Mouse (Mus musculus) embryo, embryonic 9.5 days (tissue): ENCODE measurements around the gene Smc3.
"Not testable (repeated sequence)": the region's sequence is repeated elsewhere in the genome, so short reads cannot be mapped to it uniquely, and the experiment has no call there.

Experiments
- DNase-seq: peaks from one replicate; pipeline ENCODE4 v3.0.0-alpha.2; 2017; ENCODE audit errors: extremely low spot score

Smc3 gene

DNA sequence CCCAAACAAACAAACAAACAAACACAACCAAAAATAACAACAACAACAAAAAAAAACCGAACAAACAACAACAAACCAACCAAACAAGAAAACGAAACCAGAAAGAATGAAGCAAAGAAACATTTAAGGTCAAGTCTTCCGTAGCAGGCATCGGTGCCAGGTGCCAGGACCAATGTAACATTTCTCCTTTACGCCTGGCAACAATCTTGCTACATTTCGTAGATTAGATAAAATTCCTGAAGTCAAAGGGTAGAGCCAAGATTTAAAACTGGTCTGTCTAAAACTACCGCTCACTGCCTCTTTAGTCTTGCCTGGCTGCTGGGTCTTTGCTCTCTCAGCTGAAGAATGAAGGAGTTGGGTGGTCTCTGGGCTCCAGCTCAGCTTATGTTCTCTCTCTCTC lies 24.1 kb upstream of the Smc3 start:
- no peak for DNase-seq

DNA sequence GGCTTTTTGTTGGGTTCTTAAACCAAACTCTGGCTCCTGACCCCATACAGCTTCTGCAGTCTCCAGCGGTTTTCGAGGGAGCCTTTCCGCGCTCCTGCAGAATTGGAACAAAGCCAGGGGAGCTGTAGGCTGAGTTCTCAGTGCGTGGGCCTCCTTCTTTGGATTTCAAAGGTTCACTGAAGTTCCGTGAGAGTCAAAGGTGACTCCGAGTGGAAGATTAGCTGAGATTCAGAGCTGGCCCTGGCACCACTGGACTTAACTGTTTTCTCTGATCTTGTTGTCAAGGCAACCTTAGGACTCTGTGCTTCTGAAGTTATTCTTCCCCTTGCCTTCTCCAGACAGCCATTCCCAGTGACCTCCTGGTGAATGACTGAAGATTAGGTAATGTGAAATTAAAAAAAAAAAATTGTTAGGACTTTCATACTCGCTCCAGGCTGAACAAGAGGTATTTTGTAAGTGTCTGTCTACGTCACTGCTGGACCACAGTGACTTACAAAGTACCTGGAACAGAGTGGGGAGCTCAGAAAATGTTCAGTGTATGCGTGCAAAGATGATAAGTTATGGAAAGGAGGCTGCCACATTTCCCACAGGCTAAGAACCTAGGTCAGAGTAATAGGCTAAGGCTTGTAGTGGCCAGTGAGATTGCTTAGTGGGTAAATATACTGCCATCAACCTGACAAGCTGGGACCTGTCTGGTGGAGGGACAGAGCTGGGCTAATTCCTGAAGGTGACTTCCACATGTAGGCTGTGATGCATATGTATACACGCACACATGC lies 23.0 kb upstream of the Smc3 start:
- DNase-seq: no peak

DNA sequence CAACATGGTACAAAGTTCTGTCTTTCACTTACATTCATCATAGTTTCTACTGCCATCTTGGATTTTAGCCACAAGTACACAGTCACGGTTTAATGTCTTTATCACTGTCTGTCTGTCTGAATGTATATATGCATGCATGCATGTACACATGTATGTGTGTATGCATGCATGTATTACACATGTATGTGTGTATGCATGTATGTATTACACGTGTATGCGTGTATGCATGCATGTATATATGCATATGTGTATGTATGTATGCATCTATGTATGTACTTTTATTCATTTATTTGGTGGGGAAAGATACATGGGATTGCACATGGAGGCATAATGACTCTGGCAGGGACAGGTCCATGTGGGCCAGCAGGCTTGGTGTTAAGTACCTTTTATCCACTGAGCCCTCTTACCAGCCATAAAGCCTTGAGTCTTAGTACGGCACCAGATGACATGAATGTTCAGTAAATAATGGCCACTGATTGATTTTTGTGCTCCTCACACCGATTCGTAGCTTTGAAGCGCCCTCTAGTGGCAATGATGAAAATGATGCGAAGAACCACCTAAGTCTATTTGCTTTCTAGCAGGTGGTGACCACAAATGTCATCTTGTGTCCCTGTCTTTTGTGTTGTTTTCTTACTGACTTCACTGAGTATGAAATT lies 21.5 kb upstream of the Smc3 start:
- peak; percentile 74 for DNase-seq

DNA sequence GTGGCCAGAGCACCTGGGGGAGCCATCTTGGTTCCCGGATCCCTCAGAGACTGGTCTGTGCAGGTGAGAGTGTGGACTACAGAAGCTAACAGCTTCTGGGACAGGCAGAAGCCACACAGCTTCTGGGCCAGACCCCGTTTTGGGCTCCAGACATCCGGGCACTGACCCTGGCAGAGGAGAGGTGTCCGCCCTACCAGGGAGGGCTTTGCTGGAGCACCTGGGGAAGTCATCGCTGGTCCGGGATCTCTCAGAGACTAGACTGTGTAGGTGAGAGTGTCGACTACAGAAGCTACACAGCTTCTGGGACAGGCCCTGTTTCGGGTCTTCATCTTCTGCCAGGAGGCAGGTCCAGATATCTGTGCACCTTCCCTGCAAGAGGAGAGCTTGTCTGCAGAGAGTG lies 19.9 kb upstream of the Smc3 start:
- not testable (repeated sequence) for DNase-seq

DNA sequence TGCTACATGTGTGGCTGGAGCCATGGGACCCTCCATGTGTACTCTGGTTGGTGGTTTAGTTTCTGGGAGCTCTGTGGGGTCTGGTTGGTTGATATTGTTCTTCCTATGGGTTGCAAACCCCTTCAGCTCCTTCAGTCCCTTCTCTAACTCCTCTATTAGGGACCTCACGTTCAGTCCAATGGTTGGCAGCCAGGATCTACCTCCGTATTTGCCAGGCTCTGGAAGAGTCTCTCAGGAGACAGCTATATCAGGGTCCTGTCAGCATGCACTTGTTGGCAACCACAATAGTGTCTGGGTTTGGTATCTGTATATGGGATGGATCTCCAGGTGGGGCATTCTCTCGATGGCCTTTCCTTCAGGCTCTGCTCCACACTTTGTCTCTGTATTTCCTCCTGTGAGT lies 12.5 kb upstream of the Smc3 start:
- not testable (repeated sequence) for DNase-seq

DNA sequence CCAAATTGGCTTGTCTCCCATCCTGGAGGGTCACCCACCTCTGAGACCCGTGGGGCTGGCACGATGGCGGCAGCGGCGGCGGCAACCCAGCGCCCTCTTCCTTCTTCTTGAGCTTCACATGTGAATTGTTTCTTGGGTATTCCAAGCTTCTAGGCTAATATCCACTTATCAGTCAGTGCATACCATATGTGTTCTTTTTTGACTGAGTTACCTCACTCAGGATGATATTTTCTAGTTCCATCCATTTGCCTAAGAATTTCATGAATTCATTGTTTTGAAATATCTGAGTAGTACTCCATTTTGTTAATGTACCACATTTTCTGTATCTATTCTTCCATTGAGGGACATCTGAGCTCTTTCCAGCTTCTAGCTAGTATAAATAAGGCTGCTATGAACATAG lies 11.2 kb upstream of the Smc3 start, which contains the start of gene Nutf2-ps1:
Gene Nutf2-ps1, minus strand, starts transcription at position 101 of the 400 bp plus-strand sequence.
- not testable (repeated sequence) for DNase-seq

DNA sequence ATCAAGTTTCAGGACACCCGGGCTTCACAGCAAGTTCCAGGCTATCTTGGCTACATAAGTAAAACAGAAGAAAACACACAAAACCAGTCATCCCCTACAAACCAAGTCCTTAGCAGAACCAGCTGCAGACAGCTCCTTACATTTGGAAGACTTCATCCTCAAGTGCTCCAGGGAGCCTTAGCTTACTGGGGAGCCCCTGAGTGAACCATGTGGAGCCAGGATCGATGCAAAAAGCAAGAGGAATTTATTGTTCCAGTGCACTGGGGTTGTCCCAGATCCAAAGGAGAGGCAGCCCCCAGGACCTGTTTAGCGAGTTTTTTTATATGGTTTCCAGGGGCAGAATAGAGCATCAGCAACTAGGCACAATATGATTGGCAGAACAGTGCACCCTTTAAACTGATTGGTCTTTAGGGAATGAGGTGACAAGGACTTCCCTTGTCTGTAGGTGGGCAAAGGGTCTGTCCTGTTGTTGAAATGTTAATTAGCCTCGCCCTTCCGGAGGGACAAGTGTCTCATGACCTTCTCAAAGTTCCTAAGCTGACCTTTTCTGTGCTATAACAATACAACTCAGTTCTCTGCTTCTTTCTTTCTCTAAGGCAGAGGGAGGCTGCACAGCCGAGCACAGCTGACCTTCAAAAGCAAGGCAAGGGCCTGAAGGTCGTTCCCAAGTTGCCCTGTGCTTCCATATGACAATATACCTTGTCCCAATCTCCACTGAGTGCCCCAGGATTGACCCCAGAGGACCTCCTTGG lies 3.3 kb upstream of the Smc3 start:
- DNase-seq: no peak

DNA sequence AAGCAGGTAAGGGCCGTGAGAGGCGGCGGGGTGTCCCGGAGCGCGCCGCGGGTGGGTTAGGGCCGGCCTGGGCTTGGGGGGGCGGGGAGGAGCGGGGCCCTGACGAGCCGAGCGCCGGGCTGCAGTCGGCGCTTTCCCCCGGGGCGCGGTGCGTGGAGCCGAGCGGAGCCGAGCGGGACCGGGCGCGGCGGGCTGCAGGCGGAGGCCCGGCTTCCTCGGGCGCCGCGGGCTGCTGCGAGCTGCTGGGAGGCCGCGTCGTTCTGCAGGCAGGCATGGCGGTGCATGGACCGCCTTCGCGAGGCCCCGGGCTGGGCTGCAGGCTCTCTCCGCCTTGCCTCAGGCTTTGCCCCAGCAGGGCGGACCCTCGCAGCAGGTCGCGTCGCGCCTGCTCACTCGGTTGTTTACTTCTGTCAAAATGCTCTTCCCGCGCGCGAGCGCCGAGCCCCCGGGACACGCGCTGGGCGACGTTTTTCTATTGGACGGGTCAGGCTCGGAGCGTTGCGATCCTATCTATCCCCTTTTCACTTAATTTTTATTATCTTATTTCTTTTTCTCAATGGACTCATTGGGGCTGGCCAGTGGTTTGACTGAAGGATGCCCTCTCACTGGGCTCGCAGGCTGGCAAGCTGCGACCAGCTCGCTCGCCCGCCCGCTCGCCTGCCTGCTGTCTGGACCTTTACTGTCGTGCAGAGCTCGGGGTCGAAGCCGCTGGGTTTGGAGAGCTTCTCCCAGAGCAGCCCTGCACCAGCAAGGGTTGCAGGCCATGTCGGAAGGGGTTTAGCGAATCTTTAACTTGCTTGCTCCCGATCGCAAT lies 558 bp downstream of the Smc3 start:
- peak; percentile 43 for DNase-seq

DNA sequence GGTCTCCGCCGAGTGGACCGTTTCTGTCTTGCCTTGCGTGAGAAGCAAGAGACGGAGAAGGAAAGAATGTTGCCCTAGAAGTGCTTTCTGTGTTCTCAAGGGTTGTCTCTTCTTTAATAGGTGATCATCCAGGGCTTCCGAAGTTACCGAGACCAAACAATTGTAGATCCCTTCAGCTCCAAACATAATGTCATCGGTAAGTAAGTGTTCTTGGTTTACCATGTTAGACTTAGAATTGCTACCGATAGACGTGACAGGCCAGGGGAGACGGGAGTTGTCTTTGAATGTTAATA lies 1.1 kb downstream of the Smc3 start:
- no peak for DNase-seq

DNA sequence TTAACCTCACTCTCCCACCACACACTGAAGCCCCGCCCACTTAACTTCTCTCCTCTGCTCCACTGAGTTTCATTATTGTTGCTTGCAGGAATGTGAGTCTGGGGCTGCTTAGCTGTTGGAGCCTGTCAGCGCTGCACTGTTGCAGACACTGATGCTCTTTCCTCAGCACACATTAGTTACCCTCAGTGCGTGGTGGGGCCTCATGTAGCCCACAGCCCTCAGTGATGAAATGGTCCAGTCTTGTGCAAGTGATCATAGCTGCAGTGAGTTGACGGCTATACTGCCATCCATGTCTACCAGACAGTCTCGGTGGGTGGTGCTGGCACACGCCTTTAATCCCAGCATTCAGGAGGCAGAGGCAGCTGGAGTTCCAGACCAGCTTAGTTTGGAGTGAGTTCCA lies 8.7 kb downstream of the Smc3 start:
- no peak for DNase-seq

DNA sequence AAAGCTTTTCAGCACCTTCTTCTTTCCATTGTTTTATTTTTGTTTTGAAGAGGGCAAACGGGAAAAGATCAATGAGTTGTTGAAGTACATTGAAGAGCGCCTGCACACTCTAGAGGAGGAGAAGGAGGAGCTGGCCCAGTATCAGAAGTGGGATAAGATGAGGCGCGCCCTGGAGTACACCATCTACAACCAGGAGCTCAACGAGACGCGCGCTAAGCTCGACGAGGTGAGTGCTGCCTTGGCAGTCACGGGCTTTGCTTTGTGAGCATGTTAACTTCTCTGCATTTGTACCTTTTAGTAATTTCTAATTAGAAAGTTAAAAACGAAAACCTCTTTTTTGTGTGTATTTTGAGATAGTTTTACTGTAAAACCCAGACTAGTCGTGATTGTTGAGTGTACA lies 21.5 kb downstream of the Smc3 start:
- DNase-seq: no peak

DNA sequence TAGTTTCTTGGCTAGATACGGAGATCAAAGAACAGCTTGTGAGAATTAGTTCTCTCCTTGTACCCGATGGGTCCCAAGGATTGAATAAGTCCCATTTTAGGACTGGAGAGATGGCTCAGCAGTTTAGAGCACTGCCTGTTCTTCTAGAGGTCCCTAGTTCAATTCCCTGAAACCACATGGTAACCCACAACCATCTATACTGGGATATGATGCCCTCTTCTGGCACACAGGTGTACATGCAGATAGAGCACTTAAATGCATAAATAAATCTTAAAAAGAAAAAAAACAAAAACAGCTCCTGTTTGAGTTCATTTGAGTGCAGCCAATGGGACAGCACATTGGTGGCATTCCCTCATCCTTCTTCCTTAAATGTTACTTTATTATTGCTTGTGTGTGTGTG lies 37.8 kb downstream of the Smc3 start:
- no peak for DNase-seq

DNA sequence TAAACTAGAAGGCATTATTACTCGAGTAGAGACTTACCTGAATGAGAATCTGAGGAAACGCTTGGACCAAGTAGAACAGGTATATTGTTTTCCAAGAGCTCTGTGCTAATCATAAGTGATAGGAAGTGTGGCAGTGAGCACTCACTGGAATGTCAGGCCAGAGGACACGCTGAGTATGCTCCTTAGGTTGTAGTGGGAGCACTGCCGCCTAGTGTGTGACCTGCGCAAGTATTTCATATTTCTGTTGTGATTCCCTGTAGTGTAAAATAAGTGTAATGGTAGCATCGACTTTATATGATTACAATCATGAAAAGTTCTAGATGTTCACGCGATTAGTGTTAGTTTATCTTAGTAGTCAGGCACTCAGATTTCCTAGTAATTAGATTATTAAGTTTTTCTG lies 38.5 kb downstream of the Smc3 start:
- no peak for DNase-seq

DNA sequence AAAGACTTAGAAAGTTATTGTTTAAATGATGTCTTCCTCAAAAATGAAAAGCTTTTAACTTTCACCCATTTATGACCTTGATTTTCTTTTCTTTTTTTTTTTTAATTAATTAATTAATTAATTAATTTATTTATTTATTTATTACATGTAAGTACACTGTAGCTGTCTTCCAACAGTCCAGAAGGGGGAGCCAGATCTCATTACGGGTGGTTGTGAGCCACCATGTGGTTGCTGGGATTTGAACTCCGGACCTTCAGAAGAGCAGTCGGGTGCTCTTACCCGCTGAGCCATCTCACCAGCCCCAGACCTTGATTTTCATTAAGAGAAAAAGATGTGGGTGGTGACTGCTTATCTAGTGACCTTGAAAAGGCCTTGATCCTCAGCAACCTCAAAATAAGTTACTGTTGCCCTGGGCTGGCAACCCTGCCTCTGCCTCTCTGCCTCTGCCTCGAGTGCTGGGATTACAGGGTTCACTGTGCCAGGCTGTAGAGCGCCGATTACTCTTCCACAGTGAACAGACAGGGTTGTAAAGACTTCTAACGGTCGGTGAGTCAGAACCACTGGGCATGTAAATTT lies 43.9 kb downstream of the Smc3 start:
- DNase-seq: no peak

DNA sequence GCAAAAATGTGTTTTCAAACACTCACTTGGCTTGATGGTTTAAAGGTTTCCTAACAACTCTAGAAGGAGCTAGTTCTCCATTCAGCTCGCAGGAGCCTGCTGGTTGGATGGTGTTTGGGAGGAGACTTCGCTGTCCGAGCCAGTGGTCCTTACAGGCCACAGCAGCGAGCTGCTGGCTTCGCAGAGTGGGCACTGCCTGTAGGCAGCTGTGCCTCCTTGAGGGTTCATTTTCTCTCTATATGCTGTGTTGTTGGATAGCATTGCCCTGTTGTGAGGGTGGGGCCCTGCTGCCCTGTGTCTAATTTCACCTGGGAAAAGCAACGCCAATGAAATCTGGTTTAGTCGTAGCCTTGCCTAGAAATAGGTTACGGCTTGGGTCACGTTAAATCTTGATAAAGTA lies 47.1 kb downstream of the Smc3 start:
- DNase-seq: no peak

DNA sequence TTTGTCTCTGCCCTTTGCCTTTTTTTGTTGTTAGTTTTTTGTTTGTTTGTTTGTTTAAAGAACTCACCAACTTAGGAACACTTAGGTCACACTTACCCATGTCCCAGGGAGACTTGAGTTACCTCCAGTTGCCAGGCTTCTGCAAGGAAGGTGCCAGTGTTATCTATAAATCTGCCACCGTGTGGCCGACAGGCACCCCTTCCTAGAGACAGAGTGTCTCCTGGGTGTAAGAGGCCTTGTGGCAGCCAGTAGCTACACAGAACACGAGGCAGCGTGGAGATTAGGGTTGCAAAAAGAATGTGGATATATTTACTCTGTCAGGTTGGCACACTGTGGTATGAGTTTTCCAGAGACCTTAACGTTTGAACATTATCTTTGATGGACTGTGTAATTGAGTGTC lies 47.9 kb downstream of the Smc3 start:
- no peak for DNase-seq

DNA sequence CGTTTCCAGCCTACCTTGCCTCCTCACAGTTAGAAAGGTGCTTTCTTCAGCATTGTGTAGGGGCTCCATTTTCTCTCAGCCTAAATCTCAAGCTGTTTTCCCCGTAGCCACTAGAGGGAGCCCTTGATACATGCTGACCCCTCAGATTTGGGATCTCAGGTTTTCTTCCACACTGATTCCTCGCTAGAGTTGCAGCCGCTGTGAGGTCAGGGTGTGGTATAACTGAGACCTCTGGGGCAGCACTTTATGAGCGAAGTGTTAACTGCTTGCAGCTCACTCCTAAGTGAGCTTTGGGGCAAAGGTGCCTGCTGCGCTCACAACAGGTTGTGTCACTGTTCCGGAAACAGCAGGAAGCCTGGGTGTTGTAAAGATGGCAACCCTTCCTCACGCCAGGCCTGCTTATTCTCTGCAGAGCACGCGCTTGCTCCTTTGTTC lies 48.6 kb downstream of the Smc3 start:
- DNase-seq: peak; percentile 78

DNA sequence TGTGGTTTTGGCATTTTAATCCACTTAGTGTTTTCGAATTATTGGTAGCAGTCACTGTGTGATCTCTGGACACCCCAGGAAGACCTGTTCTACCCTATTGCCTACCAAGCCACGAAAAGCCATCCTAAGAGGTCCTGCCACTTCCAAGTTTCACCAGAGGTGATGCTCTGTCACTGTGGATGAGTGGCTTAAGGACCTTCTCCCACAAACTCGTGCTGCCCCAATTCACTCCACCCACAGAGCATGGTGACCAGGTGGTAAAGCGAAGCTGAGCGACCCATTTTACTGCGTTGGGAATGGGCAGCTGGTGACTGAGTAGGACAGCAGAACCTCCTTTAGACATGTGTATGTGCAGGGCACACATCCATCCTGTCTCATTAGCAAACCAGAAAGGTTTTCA lies 49.2 kb downstream of the Smc3 start:
- DNase-seq: no peak

DNA sequence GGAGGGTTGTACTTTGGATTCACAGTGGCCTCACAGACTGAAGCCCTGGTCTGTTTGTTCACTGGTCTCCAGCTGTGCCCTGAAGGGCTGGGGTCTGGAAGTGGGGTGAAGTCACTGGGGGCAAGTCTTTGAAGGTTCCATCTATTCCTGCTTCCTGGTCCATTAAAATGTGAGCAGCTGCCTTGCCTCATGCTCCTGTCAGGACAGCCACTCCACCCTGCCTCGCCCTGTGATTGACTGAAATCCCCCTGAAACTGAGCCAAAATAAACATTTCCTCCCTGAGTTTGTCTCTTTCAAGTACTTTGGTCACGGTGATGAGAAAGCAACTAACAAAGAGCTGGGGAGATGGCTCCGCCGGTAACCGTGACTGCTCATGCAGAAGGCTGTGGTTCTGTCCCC lies 49.6 kb downstream of the Smc3 start:
- DNase-seq: no peak

DNA sequence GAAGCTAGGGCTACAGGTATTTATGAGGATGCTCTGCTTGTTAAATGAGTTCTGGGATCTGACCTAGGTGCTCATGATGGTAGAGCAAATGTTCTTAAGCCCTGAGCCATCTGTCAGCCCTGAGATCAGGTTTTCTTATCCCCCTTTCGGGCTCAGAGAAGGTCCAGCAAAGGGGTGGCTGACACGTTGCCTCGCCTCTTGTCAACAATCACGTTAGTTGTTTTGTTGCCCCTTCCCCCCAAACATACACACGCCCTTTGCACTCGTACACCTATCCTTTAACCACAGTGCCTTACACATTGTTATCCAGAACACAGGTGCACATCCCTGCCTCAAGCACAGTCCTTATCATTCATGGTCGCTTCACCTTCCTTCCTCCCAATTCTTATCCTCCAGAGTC lies 50.7 kb downstream of the Smc3 start:
- DNase-seq: no peak

DNA sequence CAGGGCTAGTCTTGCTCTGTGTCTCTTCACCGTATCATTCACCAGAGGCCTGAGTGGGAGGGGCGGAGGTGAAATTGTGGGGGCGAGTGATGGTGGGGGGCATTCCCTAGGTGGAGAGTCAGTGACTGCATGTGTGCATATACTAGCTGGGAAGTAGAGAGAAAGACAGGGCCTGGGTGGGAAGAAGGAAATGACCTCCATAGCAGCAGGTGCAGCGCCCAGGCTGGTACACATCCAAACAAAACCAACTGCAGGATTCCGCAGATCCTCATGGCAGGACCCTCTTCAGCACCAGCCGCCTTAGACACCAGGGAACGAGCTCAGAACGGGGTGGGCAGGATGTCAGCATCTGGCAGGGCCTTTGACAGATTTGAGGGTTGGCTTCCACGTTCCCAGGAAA lies 52.1 kb downstream of the Smc3 start:
- DNase-seq: no peak
